Mouse (Mus musculus) spleen, adult 2 months (tissue): Measurements from ENCODE around the gene Zp2. TPM values are rescaled to one million over a fixed set of nuclear protein-coding genes. Genes with fewer than 3 reads are reported as not detected.

ENCODE experiments used
- DNase-seq, 2 experiments: peaks; one replicate each; pipeline versions ENCODE4 v3.0.0 to v3.0.0-alpha.2; 2012 to 2021; ENCODE audit warnings: low spot score in 2 of 2, low read depth in 1 of 2
- H3K27ac ChIP-seq: fragments of 200-500 bp; 2 replicates; pipeline ENCODE4 v1.5.1; 2012; ENCODE audit warnings: low read length, inconsistent platforms; ENCODE audit not compliant: insufficient read depth
- H3K27me3 ChIP-seq: fragments of 200-500 bp; 2 replicates; pipeline ENCODE4 v1.6.1; 2012; ENCODE audit warnings: mild to moderate bottlenecking, moderate library complexity, low read length, inconsistent platforms; ENCODE audit not compliant: control insufficient read depth, insufficient read depth
- H3K36me3 ChIP-seq: fragments of 200-500 bp; 2 replicates; pipeline ENCODE4 v1.6.1; 2012; ENCODE audit warnings: mild to moderate bottlenecking, low read length, inconsistent platforms; ENCODE audit not compliant: control insufficient read depth, insufficient read depth
- H3K4me1 ChIP-seq: fragments of 200-500 bp; 2 replicates; pipeline ENCODE4 v1.6.1; 2011; ENCODE audit warnings: inconsistent platforms; ENCODE audit not compliant: control insufficient read depth, insufficient read depth, insufficient read length
- H3K4me3 ChIP-seq: fragments of 200-500 bp; 2 replicates; pipeline ENCODE4 v1.5.1; 2011; ENCODE audit warnings: mild to moderate bottlenecking, inconsistent platforms; ENCODE audit not compliant: insufficient read depth, insufficient read length; ENCODE audit errors: extremely low read depth
- CTCF ChIP-seq: fragments of 200-500 bp; IDR thresholded peaks from 2 replicates; pipeline ENCODE4 v1.5.1; 2011; ENCODE audit warnings: mild to moderate bottlenecking, inconsistent platforms; ENCODE audit not compliant: insufficient read depth, insufficient read length, insufficient replicate concordance; ENCODE audit errors: extremely low read depth
- POLR2A ChIP-seq: fragments of 200-500 bp; IDR thresholded peaks from 2 replicates; pipeline ENCODE4 v1.6.1; 2011; ENCODE audit warnings: low read depth, low read length, inconsistent platforms
- WGBS: fragments of 180-500 bp; shearing (Covaris S2); methylation state at CpG from one replicate; pipeline ENCODE4 v1.1.7; 2018; 5-methylcytosine and 5-hydroxymethylcytosine counted together
- polyA plus RNA-seq: library from polyadenylated mRNA; depleted of rRNA; stranded (reverse); fragments of >200 nt; gene quantifications from 2 replicates; pipeline ENCODE4 v1.2.3, GENCODE M21; 2012

The Zp2 gene
- polyA plus RNA-seq, 1 experiment: not detected

DNA sequence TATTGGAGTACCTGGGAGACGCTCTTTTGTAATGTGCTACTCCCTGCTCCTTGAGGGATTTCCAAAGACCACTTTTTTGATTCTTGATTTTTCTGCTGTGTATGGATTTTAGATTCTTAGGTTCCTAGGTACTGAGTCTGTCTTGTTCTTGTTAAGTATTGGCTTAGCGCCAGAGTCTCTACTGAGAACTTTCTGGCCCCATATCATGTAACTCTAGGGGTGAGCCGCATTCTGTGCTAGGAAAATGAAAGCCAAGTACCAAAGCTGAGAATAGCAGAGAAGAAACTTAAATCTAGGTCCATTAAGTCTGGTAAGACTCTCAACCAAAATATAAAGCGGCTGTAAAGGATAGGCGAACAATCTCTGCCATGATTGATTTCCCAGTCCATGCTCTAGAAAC is 28.1 kb downstream of the Zp2 start:
- H3K27ac ChIP-seq: no peak overlapping the region
- no peak for DNase-seq

DNA sequence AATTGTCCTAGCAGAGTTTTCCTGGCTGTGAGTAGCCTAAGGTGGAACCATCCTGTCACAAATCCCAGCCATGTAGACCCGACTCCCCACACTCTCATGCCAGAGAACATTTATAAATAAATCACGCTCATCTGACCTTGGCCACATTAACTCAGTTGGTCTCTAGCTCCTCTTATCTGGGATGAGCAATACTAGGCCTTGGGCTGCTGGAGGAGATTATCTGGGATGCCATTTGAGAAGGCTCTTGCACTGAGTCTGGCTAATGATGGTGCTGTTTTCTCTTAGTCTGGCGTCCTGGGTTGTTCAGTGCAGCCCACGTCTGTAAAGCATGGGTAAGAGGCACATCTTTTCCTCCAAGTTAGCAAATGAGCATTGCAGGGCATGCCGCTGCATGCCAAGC is 35.4 kb downstream of the Zp2 start:
- DNase-seq: no peak
- Histone ChIP-seq H3K4me3 (no peak overlapping the region), H3K27me3 (no peaks in the 10 kb centered on the region), H3K4me1 (no peaks in the 10 kb centered on the region), H3K27ac (no peak overlapping the region), H3K36me3 (no peaks in the 10 kb centered on the region)
- no peak for TF ChIP-seq POLR2A
- TF ChIP-seq CTCF: no peak
- 88% methylated on average over 5 of the region's 5 CpGs for WGBS

More for the DNA sequence above, 28.1 kb downstream of the Zp2 start:
- no peaks in the 10 kb centered on the region for H3K27me3 ChIP-seq
- 94% methylated on average over 5 of the region's 5 CpGs for WGBS
- no peaks in the 10 kb centered on the region for H3K36me3 ChIP-seq
- no peaks in the 10 kb centered on the region for H3K4me1 ChIP-seq
- no peak overlapping the region for H3K4me3 ChIP-seq
- no peak for TF ChIP-seq CTCF
- no peak for TF ChIP-seq POLR2A

DNA sequence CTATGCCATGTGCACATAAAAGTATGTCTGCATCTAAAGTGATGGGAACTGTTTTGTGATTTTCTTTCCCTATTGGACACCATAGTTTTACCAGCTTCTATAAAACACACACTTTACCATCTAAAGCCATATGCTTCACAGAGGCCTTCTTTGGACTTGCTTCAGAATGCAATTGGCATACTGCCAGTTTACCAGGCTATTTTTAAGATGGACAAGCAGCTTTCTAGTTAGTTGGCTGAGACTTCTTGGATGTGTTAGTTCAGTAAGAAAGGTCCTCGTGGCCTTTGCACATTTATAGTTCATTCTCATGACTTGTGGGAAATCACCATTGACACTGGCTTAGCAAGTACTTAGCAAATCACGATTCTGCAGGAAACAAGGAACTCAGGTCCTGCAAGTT is 38.7 kb downstream of the Zp2 start:
- Histone ChIP-seq H3K27me3 (no peaks in the 10 kb centered on the region), H3K4me3 (no peak overlapping the region), H3K27ac (no peak overlapping the region), H3K36me3 (no peaks in the 10 kb centered on the region), H3K4me1 (no peaks in the 10 kb centered on the region)
- TF ChIP-seq CTCF (no peak), POLR2A (no peak)
- WGBS: 69% methylated on average over 2 of the region's 2 CpGs
- DNase-seq: no peak

GRCm38 (mm10) chr7:120104975-120105374 is 40.1 kb downstream of the Zp2 start:
- no peak for TF ChIP-seq POLR2A
- no peak for TF ChIP-seq CTCF
- Histone ChIP-seq H3K27me3 (no peaks in the 10 kb centered on the region), H3K4me1 (no peaks in the 10 kb centered on the region), H3K27ac (no peak overlapping the region), H3K4me3 (no peak overlapping the region), H3K36me3 (no peaks in the 10 kb centered on the region)
- 79% methylated on average over 3 of the region's 3 CpGs for WGBS
- no peak for DNase-seq

DNA sequence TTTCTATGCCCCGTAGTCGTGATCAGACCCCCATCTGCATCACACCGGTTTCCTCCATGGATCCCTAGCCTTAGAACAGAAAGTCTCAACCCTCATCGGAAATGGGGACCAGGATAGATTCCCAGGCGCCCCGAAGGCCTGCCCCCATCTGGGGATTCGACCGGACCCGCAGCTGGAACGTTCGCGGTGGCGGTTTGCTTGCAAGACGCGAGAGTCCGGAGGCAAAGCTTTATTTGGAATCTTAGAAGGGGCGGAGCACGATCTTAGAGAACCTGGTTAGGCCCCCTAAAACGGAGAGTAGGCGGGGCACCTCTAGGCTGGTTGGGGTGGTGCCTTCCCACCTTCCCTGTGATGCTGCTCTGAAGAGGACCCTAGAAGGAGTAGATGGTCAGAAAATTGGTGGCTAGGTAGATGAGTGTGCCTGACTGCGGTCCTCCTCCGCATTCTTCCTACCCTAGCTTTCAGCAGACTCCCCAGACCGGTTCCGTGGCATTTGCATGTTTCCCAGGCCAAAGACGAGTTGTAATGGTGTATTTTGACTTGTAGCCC is 42.0 kb downstream of the Zp2 start:
- Histone ChIP-seq H3K27ac (no peak overlapping the region), H3K27me3 (no peaks in the 10 kb centered on the region), H3K4me3 (peak overlapping the region; percentile 66; the same call in 1 of the 2 replicates), H3K4me1 (no peaks in the 10 kb centered on the region), H3K36me3 (no peaks in the 10 kb centered on the region)
- TF ChIP-seq CTCF: no peak
- no peak for TF ChIP-seq POLR2A
- WGBS: 16% methylated on average over 25 of the region's 25 CpGs
- no peak for DNase-seq

DNA sequence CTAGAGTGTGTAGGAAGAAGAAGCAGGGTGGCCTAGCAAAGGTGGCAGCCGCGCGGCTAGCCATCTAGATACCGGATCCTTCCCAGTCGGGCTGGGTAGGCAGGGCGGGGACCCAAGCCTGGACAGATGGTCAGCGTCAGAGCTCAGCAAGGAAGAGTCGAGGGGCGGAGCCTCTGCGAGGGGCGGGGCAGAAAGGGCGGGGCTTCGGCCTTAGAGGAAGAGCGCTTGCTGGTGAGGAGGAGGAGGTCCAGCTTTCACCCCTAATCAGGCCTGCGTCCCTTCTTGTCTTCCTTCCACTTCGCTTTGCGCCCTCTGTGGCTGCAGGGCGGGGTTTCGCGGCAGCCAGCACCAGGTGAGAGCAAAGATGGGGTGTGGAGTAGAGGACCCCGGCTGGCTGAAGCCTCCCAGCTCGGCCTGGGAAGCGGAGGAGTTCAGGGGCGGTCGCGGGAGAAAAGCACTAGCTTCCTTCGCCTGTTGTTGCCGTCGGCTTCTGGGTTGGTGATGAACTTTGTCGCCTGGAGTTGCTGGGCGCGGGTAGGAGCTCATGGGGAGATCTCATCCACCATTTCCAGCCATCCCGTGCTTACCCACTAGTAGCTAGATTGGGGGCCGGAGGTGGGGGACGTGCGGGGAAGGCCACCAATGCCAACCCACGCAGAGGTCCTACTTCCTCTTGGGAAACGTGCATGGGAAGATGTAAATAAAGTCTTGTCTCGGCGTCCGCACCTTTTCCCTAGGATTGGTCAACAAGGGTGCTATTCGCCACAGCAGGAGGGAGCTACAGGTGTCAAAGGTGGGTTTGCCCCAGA is 42.7 kb downstream of the Zp2 start, which contains the start of gene Tmem159:
TSS of gene Tmem159 (plus strand) at position 190 of the 809 bp plus-strand sequence.
- H3K27ac ChIP-seq: peak within 1 kb of the TSS; percentile 52; the same call in 1 of the 2 replicates
- TF ChIP-seq POLR2A (no peak), CTCF (no peak)
- 2% methylated on average over 42 of the region's 42 CpGs for WGBS

DNA sequence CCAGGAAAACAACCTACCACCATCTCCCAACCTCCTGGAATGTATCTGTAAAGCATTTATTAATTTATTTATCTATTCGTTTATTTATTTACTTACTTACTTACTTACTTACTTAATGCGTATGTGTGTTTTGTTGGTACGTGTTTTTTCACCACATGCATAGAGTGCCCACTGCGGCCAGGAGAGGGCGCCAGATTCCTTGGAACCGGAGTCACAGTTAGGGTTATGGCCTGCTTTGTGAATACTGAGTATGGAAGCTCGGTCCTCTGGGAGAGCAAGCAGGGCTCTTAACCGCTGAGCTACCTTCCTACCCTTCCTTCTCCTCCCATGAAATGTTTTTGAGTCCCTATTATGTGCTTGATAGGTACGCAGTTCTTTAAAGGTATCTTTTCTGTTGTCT is 46.7 kb downstream of the Zp2 start:
- peak; percentile 24; the same call in 1 of the 2 replicates for TF ChIP-seq CTCF
- TF ChIP-seq POLR2A: no peak
- no peak overlapping the region for H3K4me3 ChIP-seq
- WGBS: 38% methylated on average over 9 of the region's 9 CpGs
- H3K36me3 ChIP-seq: no peaks in the 10 kb centered on the region
- peak in 1 of 2 experiments; percentile 9 for DNase-seq
- H3K27ac ChIP-seq: no peak overlapping the region
- no peaks in the 10 kb centered on the region for H3K27me3 ChIP-seq
- H3K4me1 ChIP-seq: no peaks in the 10 kb centered on the region

More for the DNA sequence above, 42.7 kb downstream of the Zp2 start, which contains the start of gene Tmem159:
- Histone ChIP-seq H3K4me3 (peak within 1 kb of the TSS; percentile 66), H3K27me3 (no peaks in the 10 kb centered on the region), H3K36me3 (no peaks in the 10 kb centered on the region), H3K4me1 (no peaks in the 10 kb centered on the region)
- peak in 1 of 2 experiments; percentile 44 for DNase-seq
